Mouse (Mus musculus) adipocyte (in vitro differentiated cells): ENCODE measurements around the gene Alox12b.

Experiments
- DNase-seq: peaks from one replicate; pipeline ENCODE4 v3.0.0-alpha.2; 2016; ENCODE audit warnings: low spot score

Alox12b gene

GRCm38 (mm10) chr11:69156800-69157199 is at the start of gene Alox12b:
TSS of gene Alox12b (plus strand) at chr11:69156989.
- DNase-seq, result no peak

GRCm38 (mm10) chr11:69107676-69108075 is 49.1 kb upstream of the Alox12b start:
- no peak for DNase-seq

- no peak for DNase-seq
These were observed 48.6 kb upstream of the Alox12b start for GRCm38 (mm10) chr11:69108223-69108622.

DNA sequence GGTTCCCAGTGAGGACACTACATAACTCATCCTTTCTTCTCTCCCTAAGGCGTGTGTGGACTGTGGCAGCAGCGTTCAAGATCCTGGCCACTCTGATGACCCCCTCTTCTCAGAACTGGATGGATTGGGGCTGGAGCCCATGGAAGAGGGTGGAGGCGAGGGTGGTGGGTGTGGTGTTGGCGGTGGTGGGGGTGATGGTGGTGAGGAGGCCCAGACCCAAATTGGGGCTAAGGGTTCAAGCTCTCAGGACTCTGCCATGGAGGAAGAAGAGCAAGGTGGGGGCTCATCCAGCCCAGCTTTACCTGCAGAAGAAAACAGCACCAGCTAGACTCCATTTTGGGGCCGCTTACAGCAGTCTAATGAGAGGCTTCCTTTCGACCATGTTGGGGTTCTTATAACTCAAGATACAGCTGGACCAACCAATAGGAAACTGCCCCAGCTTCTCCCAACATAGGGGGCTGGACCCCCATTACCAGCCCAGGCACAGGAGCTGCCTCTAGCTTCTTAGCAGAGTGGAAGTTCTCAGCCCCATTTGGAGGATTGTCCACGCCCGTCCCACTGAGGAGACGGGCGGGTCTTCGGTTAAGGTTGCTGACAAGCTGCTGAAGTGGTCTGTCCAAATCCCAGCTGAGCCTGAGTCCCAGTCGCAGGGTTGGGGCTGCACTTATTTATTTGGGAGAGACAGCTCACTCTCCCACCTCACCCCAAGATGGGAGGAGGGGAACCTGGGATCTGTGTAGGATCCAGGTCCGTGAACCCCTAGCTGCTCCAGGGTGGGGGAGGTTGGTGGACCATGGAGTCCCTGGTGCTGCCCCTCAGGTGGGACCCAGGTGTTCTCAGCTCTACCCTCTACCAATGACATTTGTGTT is 47.5 kb upstream of the Alox12b start:
- DNase-seq, result peak; percentile 48

DNA sequence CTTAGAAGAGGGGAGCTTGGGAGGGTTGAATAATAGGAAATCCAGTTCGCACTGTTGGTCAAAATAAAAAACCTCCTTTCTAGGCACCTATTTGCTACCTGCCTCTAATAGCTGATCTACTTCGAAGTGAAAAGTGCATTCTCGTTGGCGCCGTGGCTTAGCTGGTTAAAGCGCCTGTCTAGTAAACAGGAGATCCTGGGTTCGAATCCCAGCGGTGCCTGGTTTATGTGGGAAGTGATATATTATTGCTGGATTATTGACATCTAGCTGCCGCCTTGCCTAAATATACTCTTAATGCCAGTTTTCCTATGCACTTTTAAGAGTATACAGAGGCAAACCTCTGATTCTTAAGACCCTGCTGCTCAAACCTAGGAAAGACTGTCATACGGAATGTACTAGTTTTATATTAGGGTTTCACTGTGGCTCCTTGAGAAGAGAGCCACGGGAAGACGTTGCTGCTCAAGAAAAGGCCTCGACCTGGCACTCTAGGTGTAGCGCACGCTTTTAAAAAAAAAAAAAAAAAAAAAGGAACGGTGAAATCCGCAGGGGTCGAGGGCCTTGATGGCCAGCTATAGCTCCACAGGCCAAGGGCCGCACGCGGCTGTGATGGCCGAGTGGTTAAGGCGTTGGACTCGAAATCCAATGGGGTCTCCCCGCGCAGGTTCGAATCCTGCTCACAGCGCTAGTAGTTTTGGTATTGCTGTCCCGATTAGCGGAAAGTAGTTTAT is 46.3 kb upstream of the Alox12b start:
- DNase-seq, result peak; percentile 44

- no peak for DNase-seq
These were observed 45.6 kb upstream of the Alox12b start for GRCm38 (mm10) chr11:69111051-69111810.

DNA sequence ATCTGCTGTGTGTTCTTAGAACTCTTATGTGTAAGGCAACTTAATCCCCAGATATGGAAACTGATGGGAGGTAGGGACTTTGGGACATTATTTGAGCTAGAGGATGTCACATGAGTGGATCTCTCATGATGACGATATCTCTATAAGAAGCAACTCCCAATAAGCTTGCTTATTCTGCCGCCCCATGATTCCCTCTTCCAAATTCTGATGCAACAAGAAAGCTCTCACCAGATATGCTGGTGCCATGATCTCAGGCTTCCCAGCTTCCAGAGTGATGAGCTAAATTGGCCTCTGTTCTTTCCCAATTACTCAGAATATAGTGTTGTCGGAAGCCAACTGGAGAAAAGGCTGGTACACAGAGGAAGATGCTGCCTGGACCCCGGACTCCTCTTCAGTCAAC is 44.9 kb upstream of the Alox12b start:
- DNase-seq, result no peak

GRCm38 (mm10) chr11:69114018-69114417 is 42.8 kb upstream of the Alox12b start:
- no peak for DNase-seq

DNA sequence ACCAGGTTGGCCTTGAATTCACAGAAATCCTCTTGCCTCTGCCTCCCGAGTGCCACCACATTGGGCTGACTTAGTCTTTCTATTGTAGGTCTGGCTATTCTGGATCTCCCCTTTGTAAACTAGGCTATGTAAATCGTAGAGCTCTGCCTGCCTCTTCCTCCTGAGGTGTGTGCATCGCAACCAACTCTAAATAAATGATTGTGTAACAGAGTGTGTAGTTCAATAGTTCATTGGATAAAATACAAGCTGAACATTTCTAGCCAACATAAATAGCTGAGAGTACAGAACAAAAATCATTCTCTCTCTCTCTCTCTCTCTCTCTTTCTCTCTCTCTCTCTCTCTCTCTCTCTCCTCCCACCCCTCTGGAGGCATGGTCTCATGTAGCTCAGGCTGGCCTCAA is 42.2 kb upstream of the Alox12b start:
- DNase-seq, result no peak

- no peak for DNase-seq
These were observed 39.9 kb upstream of the Alox12b start for GRCm38 (mm10) chr11:69116843-69117242.

- DNase-seq, result peak; percentile 71
These were observed 38.8 kb upstream of the Alox12b start for GRCm38 (mm10) chr11:69117737-69118695.

- DNase-seq, result peak; percentile 92
These were observed 38.0 kb upstream of the Alox12b start for GRCm38 (mm10) chr11:69118765-69119164.

- no peak for DNase-seq
These were observed 37.2 kb upstream of the Alox12b start for GRCm38 (mm10) chr11:69119446-69120155.

DNA sequence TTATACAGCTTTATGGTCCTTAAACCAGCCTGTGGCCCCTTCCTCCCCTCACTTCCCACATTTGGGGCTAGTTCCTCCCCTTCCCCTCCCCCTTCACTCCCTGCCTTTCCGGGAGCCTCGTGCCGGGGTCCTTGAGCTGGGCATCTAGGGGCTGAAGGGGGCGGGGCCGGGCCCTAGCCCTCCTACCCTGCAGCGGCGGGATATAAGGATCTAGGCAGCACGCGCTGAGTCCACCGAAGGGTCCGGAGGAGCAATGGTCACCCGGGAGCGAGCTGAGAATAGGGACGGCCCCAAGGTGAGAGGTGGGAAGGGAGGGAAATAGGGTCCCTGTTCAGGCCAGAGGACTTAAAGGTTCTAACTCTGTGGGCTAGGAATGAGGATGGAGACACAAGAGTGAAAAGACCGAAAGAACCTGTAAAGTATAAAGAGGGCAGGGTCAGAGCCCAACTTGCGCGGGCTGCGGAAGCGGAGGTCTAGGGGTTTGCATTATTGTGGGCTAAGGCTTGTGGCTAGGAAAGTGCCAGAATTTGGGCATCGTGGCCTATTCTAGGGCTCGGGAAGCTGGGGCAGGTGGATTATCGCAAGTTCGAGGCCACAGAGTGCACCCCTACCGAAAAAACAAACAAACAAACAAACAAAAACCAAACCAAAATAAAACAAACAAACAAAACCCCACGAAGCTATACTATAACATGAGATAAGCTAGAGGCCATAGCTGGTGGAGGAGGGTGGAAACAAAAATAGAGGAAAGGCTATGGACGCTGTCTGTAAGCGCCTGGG is 36.4 kb upstream of the Alox12b start, which contains the start of gene Hes7:
Gene Hes7, plus strand, starts transcription at position 184 of the 780 bp plus-strand sequence.
- no peak for DNase-seq

GRCm38 (mm10) chr11:69121001-69121740 is 35.6 kb upstream of the Alox12b start:
- no peak for DNase-seq

DNA sequence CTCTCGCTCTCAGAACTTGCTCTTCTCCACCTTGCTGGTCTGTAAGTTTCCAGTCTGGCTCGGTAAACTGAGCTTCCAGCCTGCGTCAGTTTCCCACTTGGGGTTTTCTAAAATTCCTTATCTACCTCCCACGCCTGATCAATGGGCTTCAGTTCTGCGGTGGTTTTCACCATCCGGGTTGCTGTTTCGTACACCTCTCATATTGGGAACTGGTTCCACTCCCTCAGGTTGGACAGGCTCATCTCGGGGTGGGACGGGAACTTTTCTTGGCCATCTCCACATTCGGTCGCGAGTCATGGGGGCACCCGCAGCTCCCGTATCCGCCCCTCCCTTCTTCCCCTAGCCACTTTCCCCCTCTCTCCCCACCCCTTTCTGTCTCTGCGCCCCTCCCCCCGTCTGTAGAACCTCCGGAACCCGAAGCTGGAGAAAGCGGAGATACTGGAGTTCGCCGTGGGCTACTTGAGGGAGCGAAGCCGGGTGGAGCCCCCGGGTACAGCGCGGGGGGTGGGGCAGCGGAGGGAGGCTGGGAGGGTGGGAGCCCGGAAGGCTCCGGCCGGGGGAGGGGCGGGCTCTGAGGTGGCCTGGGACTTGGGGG is 35.0 kb upstream of the Alox12b start:
- DNase-seq, result no peak

- DNase-seq, result peak; percentile 75
These were observed 34.3 kb upstream of the Alox12b start, which contains the start of gene 9130213A22Rik for GRCm38 (mm10) chr11:69122336-69122951. TSS of gene 9130213A22Rik (minus strand) at chr11:69122589.
